Mouse (Mus musculus) monocyte, adult 2 months (primary cell): Measurements from ENCODE around the gene Tbc1d32.
"Not testable (repeated sequence)": the region's sequence is repeated elsewhere in the genome, so short reads cannot be mapped to it uniquely, and the experiment has no call there.

ENCODE experiments used
- DNase-seq, 2 experiments: peaks; one replicate each; pipeline ENCODE4 v3.0.0; 2022; ENCODE audit warnings: low spot score in 2 of 2, low read depth in 1 of 2

Gene Tbc1d32

DNA sequence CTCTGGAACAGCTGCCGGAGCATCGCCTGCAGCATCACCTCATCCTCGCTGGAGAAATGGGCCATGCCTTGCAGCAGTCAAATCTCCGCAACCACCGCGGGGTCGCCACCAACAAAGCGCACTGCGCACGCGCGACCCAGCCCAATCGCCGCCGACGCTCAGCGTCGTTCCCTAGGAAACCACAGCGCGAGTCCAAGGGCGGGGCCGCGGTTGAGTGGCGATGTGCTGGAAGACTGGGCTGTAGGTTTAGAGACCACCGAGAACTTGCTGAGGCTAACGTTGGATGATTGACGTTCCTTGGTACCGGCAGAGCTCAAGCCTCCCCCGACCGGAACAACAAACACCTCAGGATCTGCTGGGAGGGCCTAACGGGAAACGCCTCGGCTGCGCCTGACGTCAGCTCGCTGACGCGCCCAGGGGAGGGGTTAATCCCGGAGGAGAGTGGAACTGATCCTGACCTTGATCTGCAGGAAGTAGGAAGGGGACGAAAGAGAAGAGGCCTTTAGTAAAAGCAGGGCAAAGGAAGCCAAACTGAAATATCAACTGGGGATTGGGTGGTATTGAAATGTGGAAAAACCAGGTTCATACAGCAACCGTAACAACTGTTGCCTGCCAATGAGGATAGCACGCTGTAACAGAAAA lies at the start of gene Tbc1d32:
Gene Tbc1d32 (minus strand): TSS at position 122 of the 642 bp plus-strand sequence.
- peak; percentile 28 to 59 for DNase-seq

DNA sequence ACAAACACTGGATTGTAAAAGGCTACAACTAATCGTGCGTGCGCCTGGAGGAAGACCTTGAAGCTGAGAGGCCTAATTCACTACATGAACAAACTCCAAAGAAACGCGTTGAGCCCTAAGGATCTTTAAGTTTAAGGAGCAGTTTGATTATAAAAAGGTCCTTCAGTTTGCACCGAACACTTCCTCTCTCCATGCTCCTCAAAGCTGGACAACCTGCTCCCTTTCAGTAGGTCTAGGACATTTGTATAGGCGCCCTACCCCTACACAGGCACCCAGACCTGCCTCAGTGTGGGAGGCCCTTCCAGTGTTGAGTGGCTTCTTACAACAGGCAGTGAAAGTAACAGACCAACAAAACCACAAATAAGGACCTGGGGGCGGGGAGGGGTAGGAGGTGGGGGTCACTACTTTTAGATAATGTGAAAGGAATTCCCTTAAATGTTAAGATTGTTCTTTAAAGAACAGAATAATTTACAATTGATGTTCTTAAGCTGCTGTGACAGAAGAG lies 666 bp downstream of the Tbc1d32 start:
- DNase-seq, result no peak

DNA sequence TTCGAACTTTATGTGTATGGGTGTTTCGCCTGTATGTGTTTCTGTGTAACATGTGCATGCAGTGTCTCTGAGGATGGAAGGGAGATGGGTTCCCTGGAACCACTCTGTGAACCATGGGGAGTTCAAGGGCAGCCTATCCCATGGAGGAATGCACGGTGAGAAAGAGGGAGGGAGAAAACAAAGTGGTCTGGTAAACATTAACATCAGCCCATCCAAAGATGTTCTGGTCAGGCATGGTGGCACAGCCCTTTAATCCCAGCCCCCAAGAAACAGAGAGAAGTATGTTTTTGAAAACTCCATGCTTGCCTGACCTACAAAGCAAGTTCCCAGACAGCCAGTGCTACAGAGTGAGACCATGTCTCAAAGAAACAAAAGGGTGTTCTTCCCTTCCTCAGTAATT lies 12.7 kb downstream of the Tbc1d32 start:
- DNase-seq, result no peak

DNA sequence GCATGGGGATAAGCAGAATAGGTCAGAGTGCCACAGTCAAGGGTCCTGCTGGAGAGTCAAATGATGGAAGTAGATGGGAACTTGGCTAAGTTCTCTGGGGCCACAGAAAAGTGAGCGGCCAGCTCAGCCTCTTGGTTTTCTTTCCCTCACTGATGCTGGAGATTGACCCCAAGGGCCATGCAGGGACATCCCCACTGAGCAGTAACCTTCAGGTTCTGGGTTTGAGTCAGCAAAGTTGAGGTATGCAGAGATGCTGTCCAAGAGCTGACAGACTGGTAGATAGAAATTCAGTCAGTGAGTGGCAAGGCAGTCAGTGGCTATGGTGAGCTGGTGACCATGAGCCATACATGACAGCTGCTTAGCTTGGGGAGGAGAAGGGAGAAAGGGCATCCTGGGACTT lies 18.1 kb downstream of the Tbc1d32 start:
- no peak for DNase-seq

DNA sequence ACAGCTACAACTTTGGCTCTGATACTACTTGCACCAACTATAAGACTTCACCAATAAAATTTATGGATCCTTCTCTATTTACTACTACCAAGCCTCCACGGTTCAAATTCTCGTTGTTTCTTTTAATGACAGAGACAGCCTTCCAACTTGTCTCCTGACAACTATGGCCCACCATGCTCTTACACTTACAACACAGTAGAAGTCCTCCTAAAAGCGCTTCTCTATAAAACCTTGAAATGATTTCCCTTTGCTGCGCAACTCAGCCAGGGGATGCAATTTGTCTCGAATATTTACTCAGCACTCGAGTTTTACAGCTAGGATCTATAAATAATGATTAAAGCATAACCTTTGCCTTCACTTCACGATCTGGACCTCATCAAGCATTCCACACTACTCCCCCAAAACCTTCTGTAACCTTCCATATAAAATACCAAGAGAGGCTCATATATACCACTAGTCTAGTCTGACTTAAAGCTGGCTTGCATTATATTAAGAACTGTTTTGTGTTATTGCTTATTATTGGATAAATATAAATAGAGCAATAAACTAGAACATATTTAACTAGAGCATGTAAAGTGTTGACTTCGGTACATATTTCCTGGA lies 21.6 kb downstream of the Tbc1d32 start:
- DNase-seq, result no peak

DNA sequence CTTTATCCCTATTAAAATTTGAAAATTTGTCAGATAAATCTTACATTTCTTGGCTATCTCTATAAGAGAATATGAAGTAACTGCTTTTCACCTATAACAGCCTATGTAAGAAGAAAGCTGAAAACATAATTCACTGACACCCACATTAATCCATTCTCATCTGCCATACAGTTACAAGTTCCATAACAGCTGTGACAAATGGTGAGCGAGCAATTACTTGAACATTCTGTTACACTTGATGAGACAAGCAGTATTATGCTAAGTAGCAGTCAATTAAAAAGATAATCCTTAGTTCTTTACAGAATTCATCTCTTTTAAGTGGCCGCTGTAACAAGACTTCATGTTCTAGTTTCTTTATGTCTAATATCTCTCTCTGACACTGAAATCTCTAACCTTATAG lies 24.1 kb downstream of the Tbc1d32 start:
- no peak for DNase-seq

DNA sequence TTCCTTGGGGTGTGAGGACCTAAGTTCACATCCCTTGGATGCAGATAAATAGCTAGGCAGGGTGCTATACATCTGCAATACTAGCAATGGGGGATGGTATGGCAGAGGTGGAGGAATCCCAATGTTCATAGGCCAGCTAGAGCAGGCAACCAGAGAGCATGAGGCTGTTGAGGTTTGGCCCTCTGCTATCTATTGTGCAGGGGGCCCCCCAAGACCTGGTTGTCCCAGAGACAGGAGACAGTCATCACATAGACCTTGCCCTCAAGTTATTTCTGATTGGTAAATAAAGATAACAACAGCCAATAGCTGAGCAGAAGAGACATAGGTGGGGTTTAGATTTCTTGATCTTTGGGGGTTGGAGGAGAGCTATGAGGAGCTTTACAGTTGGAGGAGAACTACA lies 28.6 kb downstream of the Tbc1d32 start:
- DNase-seq, result no peak

DNA sequence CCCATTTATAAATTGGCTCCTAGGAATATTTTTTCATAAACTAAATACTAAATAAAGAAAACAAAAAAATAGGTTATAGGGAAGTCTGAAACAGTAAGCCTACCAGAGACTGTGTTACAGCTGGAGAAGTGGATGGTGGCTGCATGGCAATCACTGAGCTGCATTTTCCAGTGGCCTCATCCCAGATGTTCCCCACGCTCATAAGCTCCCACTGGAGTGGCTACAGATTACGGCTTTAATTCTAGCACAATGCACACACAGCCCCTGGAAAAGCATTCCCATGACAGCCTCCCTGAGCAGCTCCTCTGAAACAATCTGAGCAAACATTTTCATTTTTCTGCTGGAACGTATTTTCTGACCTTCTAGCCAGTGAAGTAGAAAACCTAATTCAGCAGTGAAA lies 29.8 kb downstream of the Tbc1d32 start:
- DNase-seq, result no peak

DNA sequence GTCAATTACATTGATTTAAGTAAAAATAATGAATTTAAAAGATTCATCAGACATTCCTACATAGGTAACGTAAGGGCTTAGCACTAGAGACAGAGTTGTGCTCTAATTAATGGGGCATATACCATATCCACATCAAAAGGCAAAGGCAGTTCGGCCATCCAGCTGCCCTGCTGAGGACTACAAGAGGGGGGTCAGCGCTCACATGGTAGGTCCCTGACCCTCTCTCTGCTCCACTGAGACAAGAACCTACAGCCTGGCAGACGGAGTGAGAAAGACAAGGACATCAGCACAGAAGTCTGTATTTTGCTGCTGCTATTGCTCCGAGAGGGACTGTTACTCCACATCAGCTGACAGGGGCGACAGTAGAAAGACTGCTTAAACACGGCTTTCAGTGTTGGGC lies 34.2 kb downstream of the Tbc1d32 start:
- no peak for DNase-seq

DNA sequence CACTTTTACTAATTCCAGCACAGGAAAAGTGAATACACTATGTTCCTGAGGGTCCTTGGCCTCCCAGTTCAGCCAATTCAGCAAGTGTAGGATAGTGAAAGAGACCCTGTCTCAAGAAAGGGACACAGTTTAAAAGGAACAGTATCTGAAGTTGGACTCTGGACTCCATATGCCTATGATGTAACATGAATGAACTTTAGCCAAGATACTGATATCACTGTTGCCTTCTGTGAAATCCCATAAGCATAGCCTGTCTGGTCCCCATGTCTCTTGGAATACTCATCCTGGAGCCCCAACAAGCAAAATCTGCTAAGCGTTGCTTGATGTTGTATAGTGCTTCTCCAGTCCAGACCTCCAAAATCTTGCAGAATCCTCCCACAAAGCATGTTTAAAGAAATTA lies 46.8 kb downstream of the Tbc1d32 start:
- no peak for DNase-seq

DNA sequence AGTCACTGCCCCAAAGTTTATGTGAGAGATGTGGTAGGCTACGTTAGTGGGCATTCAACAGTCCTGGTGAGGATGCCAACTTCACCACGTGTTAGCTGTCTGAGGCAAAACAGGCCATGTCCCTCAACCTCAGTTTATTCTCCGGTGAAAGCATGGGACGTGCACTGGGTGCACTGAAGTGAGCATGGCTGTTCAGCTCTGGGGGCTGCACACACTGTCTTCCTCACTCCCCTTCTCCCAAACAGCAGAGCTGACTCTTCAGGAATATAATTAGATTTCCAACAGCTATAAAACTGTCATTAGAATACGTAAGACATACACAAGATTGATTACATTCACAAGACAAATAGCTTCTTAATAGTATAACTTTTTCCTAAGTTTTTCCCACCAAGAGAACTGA lies 55.3 kb downstream of the Tbc1d32 start:
- DNase-seq, result no peak

DNA sequence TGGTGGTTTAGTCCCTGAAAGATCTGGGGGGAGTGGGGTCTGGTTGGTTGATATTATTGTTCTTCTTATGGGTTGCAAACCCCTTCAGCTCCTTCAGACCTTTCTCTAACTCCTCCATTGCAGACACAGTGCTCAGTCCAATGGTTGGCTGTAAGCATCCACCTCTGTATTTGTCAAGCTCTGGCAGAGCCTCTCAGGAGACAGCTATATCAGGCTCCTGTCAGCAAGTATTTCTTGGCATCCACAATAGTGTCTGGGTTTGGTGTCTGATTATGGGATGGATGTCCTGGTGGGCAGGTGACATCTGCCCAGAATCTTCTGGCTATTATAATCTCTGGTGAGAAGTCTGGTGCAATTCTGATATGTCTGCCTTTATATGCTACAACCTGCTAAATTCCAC lies 60.8 kb downstream of the Tbc1d32 start:
- not testable (repeated sequence) for DNase-seq

DNA sequence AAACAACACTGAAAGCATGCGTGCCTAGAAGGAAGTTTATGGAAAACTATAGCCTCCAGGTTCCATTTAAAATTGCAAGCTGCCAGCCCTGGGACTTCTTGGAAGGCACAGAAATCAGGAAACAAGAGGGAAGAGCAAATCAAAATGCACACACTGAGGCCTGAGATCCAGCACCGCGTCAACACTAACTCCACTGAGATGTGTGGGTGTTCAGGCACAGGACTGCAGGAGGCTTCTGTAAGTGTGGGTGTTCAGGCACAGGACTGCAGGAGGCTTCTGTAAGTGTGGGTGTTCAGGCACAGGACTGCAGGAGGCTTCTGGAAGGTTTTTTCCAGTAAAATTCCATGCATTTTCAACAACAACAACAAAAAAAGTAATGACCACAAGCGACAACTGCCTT lies 62.7 kb downstream of the Tbc1d32 start:
- DNase-seq, result no peak

DNA sequence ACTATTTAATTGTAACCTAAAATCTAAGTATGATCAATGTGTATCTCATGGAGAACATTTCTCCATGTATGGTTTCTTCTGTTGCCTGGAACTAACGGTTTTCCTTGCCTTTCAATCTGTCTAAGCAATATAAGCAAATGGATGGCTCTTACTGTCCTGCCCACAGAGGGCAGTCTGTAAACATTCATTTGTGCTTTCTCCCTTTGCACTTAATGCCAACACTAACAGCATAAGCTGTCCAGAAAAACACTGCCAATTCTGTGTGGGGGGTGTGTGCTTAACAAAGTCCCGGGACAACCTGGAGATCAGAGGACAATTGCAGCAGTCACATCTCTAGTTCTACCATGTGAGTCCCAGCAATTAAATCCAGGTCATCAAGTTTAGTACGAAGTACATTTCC lies 64.1 kb downstream of the Tbc1d32 start:
- no peak for DNase-seq

DNA sequence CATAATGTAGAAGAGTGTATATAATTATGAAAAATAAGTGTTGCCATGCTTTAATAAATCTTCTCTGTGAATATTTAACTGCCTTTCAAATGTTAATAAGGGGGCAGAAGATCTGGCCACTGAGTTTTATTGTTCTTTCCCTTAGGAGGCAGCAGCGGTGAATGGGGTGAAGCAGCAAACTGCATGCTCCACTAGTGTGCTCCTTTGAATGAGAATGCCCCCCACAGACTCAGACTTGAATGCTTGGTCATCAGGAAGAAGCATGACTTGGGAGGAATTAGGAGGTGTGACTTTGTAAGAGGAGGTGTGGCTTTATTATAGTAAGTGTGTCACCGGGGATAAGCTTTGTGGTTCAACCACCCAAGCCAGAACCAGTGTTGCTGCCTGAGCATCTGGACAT lies 69.7 kb downstream of the Tbc1d32 start:
- no peak for DNase-seq

DNA sequence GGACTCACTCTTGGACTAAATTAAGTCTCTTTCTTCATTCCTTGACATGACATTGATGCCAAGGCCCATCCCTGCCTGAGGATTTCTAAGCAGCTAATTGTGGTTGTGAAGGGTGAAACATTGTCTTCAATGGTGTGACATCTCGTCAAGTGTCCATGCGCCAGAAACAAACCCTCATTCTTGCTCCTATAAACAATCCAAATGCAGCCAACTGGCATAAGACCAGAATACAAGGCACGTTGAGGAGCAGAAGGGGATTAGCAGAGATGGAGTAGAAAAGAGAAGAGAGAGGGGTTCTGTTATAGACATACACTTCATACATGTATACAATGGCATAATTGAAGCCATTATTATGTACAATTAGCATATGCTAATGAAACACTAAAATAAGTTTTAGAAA lies 70.3 kb downstream of the Tbc1d32 start:
- no peak for DNase-seq

DNA sequence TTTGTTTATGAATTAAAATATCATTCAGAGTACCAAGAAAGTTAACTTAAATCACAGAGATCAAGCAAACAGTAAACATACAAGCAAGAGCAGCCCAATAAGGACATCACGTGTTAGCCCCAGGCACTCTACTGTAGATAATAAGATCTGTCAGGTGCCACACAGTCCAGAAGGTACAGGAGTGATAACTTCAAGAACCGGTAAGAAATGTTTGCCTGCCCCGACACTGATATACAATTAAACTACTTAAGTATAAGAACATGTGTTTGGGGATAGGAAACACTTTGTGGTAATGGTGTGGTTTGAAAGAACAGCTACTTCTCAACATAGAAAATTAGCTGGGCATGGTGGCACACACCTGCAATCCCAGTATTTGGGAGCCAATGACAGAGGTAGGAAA lies 71.5 kb downstream of the Tbc1d32 start:
- no peak for DNase-seq

DNA sequence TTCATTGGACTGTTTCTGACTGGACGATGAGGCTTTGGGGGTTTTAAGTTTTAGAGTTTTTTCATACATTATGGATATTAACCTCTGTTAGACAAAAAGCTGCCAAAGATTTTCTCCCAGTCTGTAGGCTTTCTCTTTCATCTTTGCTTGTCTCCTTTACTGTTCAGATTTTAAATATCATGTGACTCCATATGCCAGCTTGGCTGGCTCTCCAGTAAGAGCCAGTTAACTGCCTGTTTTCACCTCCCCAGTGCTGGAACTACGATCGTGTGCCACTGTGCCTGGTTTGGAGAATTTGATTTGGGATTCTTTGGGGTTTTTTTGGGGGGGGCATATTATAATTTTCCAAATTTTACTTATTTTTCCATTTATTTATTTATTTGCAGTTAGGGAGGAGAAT lies 79.6 kb downstream of the Tbc1d32 start:
- no peak for DNase-seq

DNA sequence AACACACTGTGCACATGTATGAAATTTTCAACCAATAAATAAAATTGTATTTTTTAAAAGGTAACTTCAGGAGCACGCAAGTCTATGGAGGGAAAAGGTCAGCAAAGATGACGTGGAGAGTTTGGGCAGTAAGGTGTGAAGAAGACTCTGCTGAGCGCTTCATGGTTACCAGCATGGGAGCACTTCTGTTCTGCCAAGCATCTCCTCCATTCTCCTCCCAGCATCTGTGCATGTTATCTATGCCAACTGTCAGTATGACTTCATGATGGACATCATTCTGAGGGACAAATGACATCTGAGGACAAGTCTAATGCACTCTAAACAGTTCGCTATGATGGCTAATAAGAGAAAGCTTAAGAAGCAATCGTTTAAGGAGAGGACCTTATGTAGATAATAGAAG lies 91.3 kb downstream of the Tbc1d32 start:
- no peak for DNase-seq

DNA sequence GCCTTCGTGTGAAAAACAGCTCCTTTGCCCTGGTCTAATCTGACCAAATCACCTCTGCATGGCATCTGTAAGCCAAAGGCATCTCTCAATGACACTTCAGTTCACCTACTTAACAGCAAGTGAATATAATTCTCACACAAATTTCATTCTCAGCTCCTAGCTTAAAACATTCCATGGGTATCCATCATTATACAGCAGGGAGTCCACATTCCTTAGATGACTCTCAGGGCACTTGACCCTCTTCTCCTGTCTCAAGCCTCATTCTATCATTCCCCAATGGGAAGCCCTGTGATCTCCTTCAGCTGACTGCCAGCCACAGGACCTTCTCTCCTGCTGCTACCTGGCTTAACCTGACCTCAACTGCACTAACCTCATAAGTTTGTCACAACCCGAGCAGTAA lies 98.8 kb downstream of the Tbc1d32 start:
- no peak for DNase-seq

DNA sequence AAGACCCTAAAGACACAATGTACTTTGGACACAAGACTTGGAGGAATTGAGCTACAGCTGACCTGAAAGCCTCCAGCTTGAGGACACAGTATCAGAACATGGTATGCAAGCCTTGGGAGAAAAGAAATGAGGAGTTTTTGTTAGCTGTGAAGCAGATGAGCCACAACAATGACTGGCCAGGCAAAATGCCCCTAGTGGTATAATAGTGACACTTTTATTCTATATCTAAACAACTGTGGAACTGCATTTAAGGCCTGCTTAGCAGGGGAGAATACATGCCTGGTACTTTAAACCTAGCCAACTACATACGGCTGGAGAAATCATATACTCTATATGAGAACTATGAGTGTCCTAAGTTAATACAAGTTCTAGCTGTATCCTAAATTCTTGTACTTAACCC lies 101.5 kb downstream of the Tbc1d32 start:
- no peak for DNase-seq

DNA sequence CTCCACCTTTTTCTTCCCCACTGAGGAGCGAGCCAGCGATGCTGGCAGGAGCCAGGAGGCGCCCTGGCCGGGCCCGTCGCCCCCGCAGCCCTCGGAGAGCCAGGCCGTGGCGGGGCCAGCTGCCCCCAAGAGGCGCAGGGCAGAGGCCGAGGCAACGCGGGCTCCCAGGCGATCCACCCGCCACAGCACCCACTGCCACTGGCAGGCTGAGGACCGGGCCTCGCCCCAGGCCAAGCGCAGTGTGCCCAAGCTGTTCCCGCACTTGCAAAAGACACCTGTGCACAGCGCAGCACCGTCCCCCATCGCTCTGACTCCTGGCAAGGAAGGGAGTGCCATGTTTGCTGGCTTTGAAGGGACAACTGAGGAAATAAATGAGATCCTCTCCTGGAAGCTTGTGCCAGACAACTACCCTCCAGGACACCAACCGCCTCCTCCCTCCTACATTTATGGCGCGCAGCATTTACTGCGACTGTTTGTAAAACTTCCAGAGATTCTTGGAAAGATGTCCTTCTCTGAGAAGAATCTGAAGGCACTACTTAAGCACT lies 112.8 kb downstream of the Tbc1d32 start:
- DNase-seq, result no peak
